Comparison of ENCODE assay signal across 30 mouse cellular contexts in the genomic region with DNA sequence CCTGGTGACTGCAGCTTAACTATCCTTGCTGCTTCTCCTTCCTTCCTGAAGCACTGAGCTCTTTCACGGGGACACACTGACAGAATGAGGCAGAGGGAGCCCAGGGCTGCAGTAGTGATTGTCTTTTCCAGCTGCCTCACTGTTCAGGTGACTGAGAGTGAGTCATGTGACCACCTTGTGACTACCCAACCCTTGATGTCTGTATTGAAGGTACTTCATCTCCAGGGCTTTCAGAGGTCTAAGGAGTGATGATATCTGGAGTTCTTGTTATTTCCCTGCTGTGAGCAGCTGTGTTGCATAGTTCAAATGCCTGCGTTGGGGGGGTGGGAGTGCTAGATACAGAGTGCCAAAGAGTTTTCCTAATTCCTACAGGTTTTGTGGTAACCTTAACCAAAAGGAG.
DNase-seq lines count a peak whose midpoint lies in the region; ATAC-seq and TF ChIP-seq lines count a peak whose summit lies in the region.
"Had no signal": no experiment of that assay in that cellular context is flagged by ENCODE, and none has a peak within 500 bp of the region (broad histone marks: within the 10 kb centered on the region; RNA-seq: fewer than 3 reads in every experiment).

No protein-coding gene starts in this region.

- H3K9ac ChIP-seq in heart, embryonic 15.5 days, result 0 out of 2 replicates have a peak overlapping the region, but pooled peaks have one; percentile 20
- no peak overlapping the region for H3K9ac ChIP-seq in kidney, embryonic 14.5 days (ENCODE audit: low read depth, low read length)
- no peak overlapping the region for H3K9ac ChIP-seq in forebrain, postnatal 0 days
- H3K9ac ChIP-seq: embryonic facial prominence, embryonic 15.5 days; forebrain, embryonic 13.5 days; hindbrain, embryonic 14.5 days; limb, embryonic 12.5 days; liver, embryonic 15.5 days; lung, embryonic 15.5 days; midbrain, embryonic 15.5 days; neural tube, embryonic 15.5 days had no signal

- ATAC-seq in heart, embryonic 15.5 days (replicated peaks; ENCODE audit: insufficient number of reproducible peaks, insufficient read depth, low FRiP score, low read depth), result no peak
- 0 out of 2 replicates have a peak, but pooled peaks have one; percentile 39 for ATAC-seq in kidney, embryonic 14.5 days (ENCODE audit: low FRiP score, low TSS enrichment)
- no peak for ATAC-seq in forebrain, postnatal 0 days
- ATAC-seq: forebrain, embryonic 13.5 days; inflammation-experienced regulatory T-cells, adult 6 months; midbrain, embryonic 15.5 days; Patski had no signal

- DNase-seq in heart, adult 18-20 months, result no peak
- DNase-seq in kidney, adult 18-20 months, result no peak
- peak; percentile 43 for DNase-seq in Muller cell, postnatal 12 days (ENCODE audit: inconsistent ontology term)
- peak; percentile 54 for DNase-seq in R1 (ENCODE audit: low read depth, low spot score)
- DNase-seq in forebrain, postnatal 0 days, result no peak
- DNase-seq: adrenal gland, postnatal 25 days; B cell, adult 2 months; cerebellum, adult 11-12 months; cerebellum, adult 9-11 months; gastrocnemius, postnatal 25 days; heart, adult 11 months; heart, postnatal 36 days; kidney, adult 9 months; kidney, postnatal 14 days; retina, postnatal 1 day; right cerebral cortex, postnatal 14 days; thymus, postnatal 4 days had no signal

- no peak overlapping the region for H3K4me3 ChIP-seq in heart, embryonic 15.5 days
- no peak overlapping the region for H3K4me3 ChIP-seq in kidney, embryonic 14.5 days (ENCODE audit: low read length)
- no peak overlapping the region for H3K4me3 ChIP-seq in forebrain, postnatal 0 days (ENCODE audit: low read depth, low read length)
- H3K4me3 ChIP-seq: embryonic facial prominence, embryonic 15.5 days; forebrain, embryonic 13.5 days; limb, embryonic 12.5 days; liver, embryonic 15.5 days; lung, embryonic 15.5 days; midbrain, embryonic 10.5 days; midbrain, embryonic 15.5 days; neural tube, embryonic 15.5 days had no signal

- WGBS in heart, embryonic 15.5 days, result 51% methylated on average over 2 of the region's 2 CpGs
- WGBS in kidney, embryonic 14.5 days, result 82% methylated on average over 2 of the region's 2 CpGs
- WGBS in forebrain, postnatal 0 days, result 83% methylated on average over 2 of the region's 2 CpGs

- peak overlapping the region; percentile 32; the same call in 1 of the 2 replicates for H3K27ac ChIP-seq in heart, embryonic 15.5 days
- H3K27ac ChIP-seq in kidney, embryonic 14.5 days (ENCODE audit: low read depth, low read length), result no peak overlapping the region
- no peak overlapping the region for H3K27ac ChIP-seq in forebrain, postnatal 0 days (ENCODE audit: low read depth, low read length)
- H3K27ac ChIP-seq: embryonic facial prominence, embryonic 15.5 days; forebrain, embryonic 13.5 days; hindbrain, embryonic 14.5 days; limb, embryonic 12.5 days; liver, embryonic 15.5 days; lung, embryonic 15.5 days; midbrain, embryonic 10.5 days; midbrain, embryonic 15.5 days; neural tube, embryonic 15.5 days had no signal

- H3K4me1 ChIP-seq in heart, embryonic 15.5 days (replicated peaks), result peaks cover 12% of the 10 kb centered on the region
- no peaks in the 10 kb centered on the region for H3K4me1 ChIP-seq in kidney, embryonic 14.5 days (ENCODE audit: control insufficient read depth, insufficient read depth, low read length)
- H3K4me1 ChIP-seq in forebrain, postnatal 0 days (ENCODE audit: insufficient read depth), result no peaks in the 10 kb centered on the region
- H3K4me1 ChIP-seq: embryonic facial prominence, embryonic 15.5 days; forebrain, embryonic 13.5 days; limb, embryonic 12.5 days; liver, embryonic 15.5 days; lung, embryonic 15.5 days; midbrain, embryonic 10.5 days; midbrain, embryonic 15.5 days; neural tube, embryonic 15.5 days had no signal

- H3K36me3 ChIP-seq in heart, embryonic 15.5 days, result peaks cover 44% of the 10 kb centered on the region
- peaks cover 66% of the 10 kb centered on the region for H3K36me3 ChIP-seq in kidney, embryonic 14.5 days (ENCODE audit: control insufficient read depth, insufficient read depth, low read length)
- H3K36me3 ChIP-seq in forebrain, postnatal 0 days (ENCODE audit: insufficient read depth), result peaks cover 78% of the 10 kb centered on the region
- H3K36me3 ChIP-seq: liver, embryonic 15.5 days had no signal

- TF ChIP-seq CTCF in forebrain, postnatal 0 days (IDR thresholded peaks at IDR 0.05; ENCODE audit: low read depth), result no peak

- no peak overlapping the region for H3K4me2 ChIP-seq in heart, embryonic 15.5 days
- H3K4me2 ChIP-seq in kidney, embryonic 14.5 days (replicated peaks; ENCODE audit: low read depth, low read length), result no peak overlapping the region
- H3K4me2 ChIP-seq in forebrain, postnatal 0 days (ENCODE audit: low read depth), result no peak overlapping the region
- H3K4me2 ChIP-seq: embryonic facial prominence, embryonic 15.5 days; forebrain, embryonic 13.5 days; hindbrain, embryonic 14.5 days; limb, embryonic 12.5 days; liver, embryonic 15.5 days; lung, embryonic 15.5 days; midbrain, embryonic 15.5 days; neural tube, embryonic 15.5 days had no signal

- H3K27me3 ChIP-seq in heart, embryonic 15.5 days, result no peaks in the 10 kb centered on the region
- no peaks in the 10 kb centered on the region for H3K27me3 ChIP-seq in kidney, embryonic 14.5 days (ENCODE audit: control insufficient read depth, insufficient read depth, low read length)
- no peaks in the 10 kb centered on the region for H3K27me3 ChIP-seq in forebrain, postnatal 0 days (ENCODE audit: insufficient read depth, low read length)
- H3K27me3 ChIP-seq: embryonic facial prominence, embryonic 15.5 days; forebrain, embryonic 13.5 days; limb, embryonic 12.5 days; liver, embryonic 15.5 days; lung, embryonic 15.5 days; midbrain, embryonic 15.5 days; neural tube, embryonic 15.5 days; Patski had no signal

- no peaks in the 10 kb centered on the region for H3K9me3 ChIP-seq in heart, embryonic 15.5 days (replicated peaks)
- no peaks in the 10 kb centered on the region for H3K9me3 ChIP-seq in kidney, embryonic 14.5 days (ENCODE audit: control insufficient read depth, low read length)
- H3K9me3 ChIP-seq in forebrain, postnatal 0 days (ENCODE audit: low read length), result no peaks in the 10 kb centered on the region
- H3K9me3 ChIP-seq: embryonic facial prominence, embryonic 15.5 days; forebrain, embryonic 13.5 days; limb, embryonic 12.5 days; liver, embryonic 15.5 days; lung, embryonic 15.5 days; midbrain, embryonic 10.5 days; midbrain, embryonic 15.5 days; neural tube, embryonic 15.5 days had no signal

Comparison
In these comparisons a context has a peak if more than half of its experiments do, and no peak if none do; other contexts are left out.
1. DNase-seq: peak in Muller cell, postnatal 12 days (single experiment) and R1 (single experiment); none in heart, adult 18-20 months (0 of 2), kidney, adult 18-20 months (single experiment) and forebrain, postnatal 0 days (single experiment).